Mouse (Mus musculus) gastrocnemius, adult 18-20 months (tissue): ENCODE measurements around the gene 4930522H14Rik. TPM values are rescaled to one million over a fixed set of nuclear protein-coding genes. Genes with fewer than 3 reads are reported as not detected.

Experiments
- DNase-seq: peaks from one replicate; pipeline ENCODE4 v3.0.0; 2021; ENCODE audit warnings: low spot score
- long read RNA-seq, 2 experiments: library from polyadenylated mRNA; stranded (forward); transcript quantifications; one replicate each; pipeline ENCODE4 v2.0.0; 2021
- total RNA-seq, 2 experiments: library from RNA; stranded (reverse); gene quantifications; 2 replicates each; pipeline ENCODE4 v1.2.3; 2021

Gene 4930522H14Rik
- total RNA-seq, result not detected
- long read RNA-seq, experiment 1, result 0 reads
- long read RNA-seq, experiment 2, result 0 reads

GRCm38 (mm10) chr4:109531111-109531510 is at the start of gene 4930522H14Rik:
TSS of gene 4930522H14Rik (minus strand) at chr4:109531297.
- no peak for DNase-seq

GRCm38 (mm10) chr4:109578356-109578755 is 47.3 kb upstream of the 4930522H14Rik start:
- no peak for DNase-seq

- peak; percentile 19 for DNase-seq
Measured at GRCm38 (mm10) chr4:109576933-109577332, 45.8 kb upstream of the 4930522H14Rik start.

GRCm38 (mm10) chr4:109574845-109575244 is 43.7 kb upstream of the 4930522H14Rik start:
- DNase-seq, result no peak

GRCm38 (mm10) chr4:109574331-109574730 is 43.2 kb upstream of the 4930522H14Rik start:
- peak; percentile 6 for DNase-seq

GRCm38 (mm10) chr4:109572632-109573031 is 41.5 kb upstream of the 4930522H14Rik start:
- no peak for DNase-seq

GRCm38 (mm10) chr4:109569421-109569820 is 38.3 kb upstream of the 4930522H14Rik start:
- no peak for DNase-seq

- DNase-seq, result no peak
Measured at GRCm38 (mm10) chr4:109568959-109569358, 37.9 kb upstream of the 4930522H14Rik start.

GRCm38 (mm10) chr4:109564711-109565110 is 33.6 kb upstream of the 4930522H14Rik start:
- DNase-seq, result no peak

- no peak for DNase-seq
Measured at GRCm38 (mm10) chr4:109550338-109551150, 19.4 kb upstream of the 4930522H14Rik start.

GRCm38 (mm10) chr4:109547306-109547705 is 16.2 kb upstream of the 4930522H14Rik start:
- no peak for DNase-seq

GRCm38 (mm10) chr4:109546538-109546937 is 15.4 kb upstream of the 4930522H14Rik start:
- DNase-seq, result no peak

- DNase-seq, result no peak
Measured at GRCm38 (mm10) chr4:109530245-109530816, 766 bp downstream of the 4930522H14Rik start.

GRCm38 (mm10) chr4:109504885-109505284 is 26.2 kb downstream of the 4930522H14Rik start:
- DNase-seq, result peak; percentile 63

- no peak for DNase-seq
Measured at GRCm38 (mm10) chr4:109498476-109498875, 32.6 kb downstream of the 4930522H14Rik start.

GRCm38 (mm10) chr4:109493581-109493980 is 37.5 kb downstream of the 4930522H14Rik start:
- DNase-seq, result peak; percentile 30

GRCm38 (mm10) chr4:109488812-109489211 is 42.3 kb downstream of the 4930522H14Rik start:
- DNase-seq, result no peak

- no peak for DNase-seq
Measured at GRCm38 (mm10) chr4:109484621-109485020, 46.5 kb downstream of the 4930522H14Rik start, which contains the start of gene Rnf11. TSS of gene Rnf11 (minus strand) at chr4:109484728.

- no peak for DNase-seq
Measured at GRCm38 (mm10) chr4:109482701-109483100, 48.4 kb downstream of the 4930522H14Rik start.

- no peak for DNase-seq
Measured at GRCm38 (mm10) chr4:109481424-109481823, 49.7 kb downstream of the 4930522H14Rik start.

GRCm38 (mm10) chr4:109477454-109477853 is 53.6 kb downstream of the 4930522H14Rik start:
- DNase-seq, result no peak

- peak; percentile 88 for DNase-seq
Measured at GRCm38 (mm10) chr4:109476554-109477014, 54.5 kb downstream of the 4930522H14Rik start.
